10 mouse cellular contexts compared by ENCODE assay signal in the genomic region with DNA sequence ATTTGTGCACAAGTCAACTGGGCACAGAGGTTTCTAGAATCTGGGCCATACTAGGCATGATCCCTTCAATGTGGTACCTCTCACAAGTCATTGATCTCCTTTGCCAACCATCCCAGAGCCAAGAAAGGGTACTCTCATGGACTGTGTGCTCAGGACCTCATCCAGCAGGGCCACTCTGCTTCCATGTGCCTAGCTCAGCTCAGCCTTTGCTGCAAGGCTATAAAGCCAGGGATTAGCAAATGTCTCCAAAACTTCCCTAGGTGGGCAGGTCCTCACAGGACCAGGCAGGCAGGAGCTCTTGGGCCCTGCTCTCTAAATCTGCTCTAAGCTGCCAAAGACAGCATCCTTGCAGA.
DNase-seq lines count a peak whose midpoint lies in the region; ATAC-seq and TF ChIP-seq lines count a peak whose summit lies in the region.
"Had no signal": no experiment of that assay in that cellular context is flagged by ENCODE, and none has a peak within 500 bp of the region (broad histone marks: within the 10 kb centered on the region; RNA-seq: fewer than 3 reads in every experiment).

No protein-coding gene starts in this region.

- no peak overlapping the region for H3K9ac ChIP-seq in neural tube, embryonic 12.5 days
- H3K9ac ChIP-seq in limb, embryonic 12.5 days (replicated peaks) = no peak overlapping the region
- no peak overlapping the region for H3K9ac ChIP-seq in stomach, embryonic 16.5 days (ENCODE audit: low read length)

- no peaks in the 10 kb centered on the region for H3K27me3 ChIP-seq in neural tube, embryonic 12.5 days (replicated peaks)
- no peaks in the 10 kb centered on the region for H3K27me3 ChIP-seq in limb, embryonic 12.5 days
- H3K27me3 ChIP-seq in stomach, embryonic 16.5 days (ENCODE audit: control insufficient read depth, insufficient read depth, low read length) = no peaks in the 10 kb centered on the region

- no peak for DNase-seq in gastrocnemius, adult 2 months
- DNase-seq in gastrocnemius, postnatal 25 days = no peak
- no peak for DNase-seq in neural tube, embryonic 10.5 days (ENCODE audit: extremely low spot score, low spot score)
- no peak for DNase-seq in right cerebral cortex, adult 18-20 months
- no peak for DNase-seq in urinary bladder, postnatal 4 days (ENCODE audit: low spot score in 2 of 2)
- DNase-seq: cerebellum, adult 8-10 months had no signal

- intact Hi-C loops in gastrocnemius, adult 2 months (cut with DNase I) = no loop called here

- no peak overlapping the region for H3K4me2 ChIP-seq in neural tube, embryonic 12.5 days (replicated peaks)
- peak overlapping the region; percentile 4; the same call in 1 of the 2 replicates for H3K4me2 ChIP-seq in limb, embryonic 12.5 days
- H3K4me2 ChIP-seq in stomach, embryonic 16.5 days (ENCODE audit: low read depth, low read length) = no peak overlapping the region

- H3K4me3 ChIP-seq in gastrocnemius, adult 2 months = no peak overlapping the region
- no peak overlapping the region for H3K4me3 ChIP-seq in neural tube, embryonic 12.5 days
- H3K4me3 ChIP-seq in limb, embryonic 12.5 days (replicated peaks) = no peak overlapping the region
- H3K4me3 ChIP-seq in stomach, embryonic 16.5 days (replicated peaks; ENCODE audit: low read length) = no peak overlapping the region
- H3K4me3 ChIP-seq: myocyte had no signal

- H3K36me3 ChIP-seq in neural tube, embryonic 12.5 days = no peaks in the 10 kb centered on the region
- 0 out of 2 replicates have a peak, but pooled peaks cover 5% of the 10 kb centered on the region for H3K36me3 ChIP-seq in limb, embryonic 12.5 days
- H3K36me3 ChIP-seq in stomach, embryonic 16.5 days (ENCODE audit: control insufficient read depth, insufficient read depth, low read length) = no peaks in the 10 kb centered on the region

- TF ChIP-seq CTCF in gastrocnemius, adult 2 months (IDR thresholded peaks at IDR 0.05) = no peak

- no peaks in the 10 kb centered on the region for H3K9me3 ChIP-seq in neural tube, embryonic 12.5 days
- H3K9me3 ChIP-seq in limb, embryonic 12.5 days = no peaks in the 10 kb centered on the region
- no peaks in the 10 kb centered on the region for H3K9me3 ChIP-seq in stomach, embryonic 16.5 days (replicated peaks; ENCODE audit: control insufficient read depth, low read length)

- no peak for ATAC-seq in neural tube, embryonic 12.5 days (ENCODE audit: low FRiP score, low read depth)
- ATAC-seq in limb, embryonic 12.5 days (ENCODE audit: insufficient number of reproducible peaks, insufficient read depth, low FRiP score, low TSS enrichment, low read depth) = no peak
- ATAC-seq in stomach, embryonic 16.5 days (ENCODE audit: insufficient read depth, low FRiP score) = no peak

- H3K4me1 ChIP-seq in neural tube, embryonic 12.5 days = peaks cover 80% of the 10 kb centered on the region
- peaks cover 61% of the 10 kb centered on the region for H3K4me1 ChIP-seq in limb, embryonic 12.5 days (replicated peaks)
- peaks cover 54% of the 10 kb centered on the region for H3K4me1 ChIP-seq in stomach, embryonic 16.5 days (ENCODE audit: control insufficient read depth, insufficient read depth, low read length)

- H3K27ac ChIP-seq in gastrocnemius, adult 2 months = peak overlapping the region; percentile 85
- 0 out of 2 replicates have a peak overlapping the region, but pooled peaks have one; percentile 29 for H3K27ac ChIP-seq in neural tube, embryonic 12.5 days
- H3K27ac ChIP-seq in limb, embryonic 12.5 days = peak overlapping the region; percentile 76
- 0 out of 2 replicates have a peak overlapping the region, but pooled peaks have one; percentile 0 for H3K27ac ChIP-seq in stomach, embryonic 16.5 days (ENCODE audit: low read length)

Comparison
In these comparisons a context has a peak if more than half of its experiments do, and no peak if none do; other contexts are left out.
1. H3K27ac ChIP-seq: peak in every context shown above with its lines; median percentile 85 in gastrocnemius, adult 2 months; 76 in limb, embryonic 12.5 days; 29 in neural tube, embryonic 12.5 days; 0 in stomach, embryonic 16.5 days.